Mouse (Mus musculus): Measurements from ENCODE around the gene Zfp853. TPM values are rescaled to one million over a fixed set of nuclear protein-coding genes. Genes with fewer than 3 reads are reported as not detected.

Zfp853 gene
- total RNA-seq (2023): 0.85 TPM

GRCm38 (mm10) chr5:143293404-143293803, at the start of gene Zfp853:
TSS of gene Zfp853 (minus strand) at chr5:143293623.

GRCm38 (mm10) chr5:143328690-143329495, 35.5 kb upstream of the Zfp853 start, which contains the start of gene Zdhhc4:
TSS of gene Zdhhc4 (minus strand) at chr5:143329256.

DNA sequence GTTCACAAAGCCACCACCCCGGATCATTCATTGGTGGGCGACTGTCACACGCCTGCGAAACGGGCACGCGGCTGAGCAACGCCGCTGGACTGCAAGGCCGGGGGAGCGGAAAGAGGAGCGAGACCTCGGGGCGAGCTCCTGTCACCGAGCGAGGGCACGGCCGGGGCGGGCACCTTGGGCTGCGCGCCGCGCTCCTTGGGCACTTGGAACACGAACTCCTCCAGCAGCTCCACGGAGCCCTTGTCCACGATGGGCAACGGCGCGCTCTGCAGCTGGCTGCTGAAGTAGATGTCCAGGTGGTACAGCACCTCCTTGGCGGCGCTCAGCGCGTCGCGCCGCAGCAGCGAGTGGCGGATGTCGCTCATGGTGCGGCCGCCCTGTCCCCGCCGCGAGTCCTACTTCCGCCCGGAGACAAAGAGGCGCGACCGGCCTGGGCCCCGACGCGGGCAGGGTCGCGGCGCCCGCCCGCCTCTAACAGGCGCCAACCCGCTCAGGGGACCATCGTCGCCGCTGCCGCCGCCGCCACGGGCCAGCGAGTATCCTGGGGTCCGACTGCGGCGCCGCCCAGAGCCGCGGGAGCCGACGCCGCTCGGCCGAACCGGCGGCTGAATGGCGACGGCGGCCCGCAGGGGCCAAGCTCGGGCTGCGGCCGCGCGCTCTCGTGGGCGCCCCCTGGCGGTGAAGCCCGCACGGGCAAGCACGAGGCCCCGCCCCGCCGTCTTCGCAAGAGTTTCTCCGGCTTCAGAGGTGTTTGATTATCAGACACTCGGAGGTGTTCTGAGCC, 21.5 kb upstream of the Zfp853 start, which contains the start of gene E130309D02Rik:
Gene E130309D02Rik (minus strand): TSS at position 631 of the 784 bp plus-strand sequence.

GRCm38 (mm10) chr5:143269363-143270150, 23.9 kb downstream of the Zfp853 start, which contains the start of gene Zfp316:
TSS of gene Zfp316 (minus strand) at chr5:143270022.

Other genes starting within 250 kb of the Zfp853 start
- gene Rnf216, start 180.6 kb downstream of the Zfp853 start, total RNA-seq (2023): 19.6 TPM
- not detected for gene Olfr718-ps1, start 146.0 kb downstream of the Zfp853 start, total RNA-seq (2023)
- gene Rbak, start 112.8 kb downstream of the Zfp853 start, total RNA-seq (2023): 16.9 TPM
- gene Spdye4b, start 112.6 kb downstream of the Zfp853 start, total RNA-seq (2023): not detected
- gene Spdye4a, start 66.7 kb downstream of the Zfp853 start, total RNA-seq (2023): not detected
- gene Zfp12, start 58.5 kb downstream of the Zfp853 start, total RNA-seq (2023): 33.2 TPM
- gene Zfp316, start 23.6 kb downstream of the Zfp853 start, total RNA-seq (2023): 1.5 TPM
- gene E130309D02Rik, start 21.7 kb upstream of the Zfp853 start, total RNA-seq (2023): 39.9 TPM
- 58.2 TPM for gene Zdhhc4, start 35.6 kb upstream of the Zfp853 start, total RNA-seq (2023)
- not detected for gene Grid2ip, start 63.7 kb upstream of the Zfp853 start, total RNA-seq (2023)
- gene Kdelr2, start 110.2 kb upstream of the Zfp853 start, total RNA-seq (2023): 20.9 TPM
- 6.9 TPM for gene Daglb, start 171.0 kb upstream of the Zfp853 start, total RNA-seq (2023)
- 277 TPM for gene Rac1, start 234.4 kb upstream of the Zfp853 start, total RNA-seq (2023)

All from CD4-positive naive resting alpha-beta T cell, adult 76 days (primary cell).